Mouse (Mus musculus) embryonic facial prominence, embryonic 11.5 days (tissue): ENCODE data around the gene Hsf4. TPM values are rescaled to one million over a fixed set of nuclear protein-coding genes. Genes with fewer than 3 reads are reported as not detected.

Source experiments
- ATAC-seq: fragments of 200-750 bp; cut with Nextera tagmentation; replicated peaks from 2 replicates; pipeline ENCODE4 v1.8.0; 2017; ENCODE audit warnings: low read depth; ENCODE audit not compliant: insufficient number of reproducible peaks, low FRiP score, low TSS enrichment
- DNase-seq: peaks from one replicate; pipeline ENCODE4 v3.0.0-alpha.2; 2015; ENCODE audit warnings: low spot score
- H3K27ac ChIP-seq: fragments of 300-500 bp; sonication (generic); replicated peaks from 2 replicates; pipeline ENCODE4 v1.5.1; 2014; ENCODE audit warnings: mild to moderate bottlenecking, low read depth, low read length, control low read depth
- H3K27me3 ChIP-seq: fragments of 300-500 bp; sonication (generic); 2 replicates; pipeline ENCODE4 v1.6.1; 2014; ENCODE audit warnings: mild to moderate bottlenecking, low read length, moderate library complexity, mixed read lengths; ENCODE audit not compliant: control insufficient read depth, insufficient read depth
- H3K36me3 ChIP-seq: fragments of 300-500 bp; sonication (generic); replicated peaks from 2 replicates; pipeline ENCODE4 v1.6.1; 2014; ENCODE audit warnings: low read depth, mild to moderate bottlenecking, low read length, moderate library complexity, mixed read lengths; ENCODE audit not compliant: control insufficient read depth, insufficient read depth
- H3K4me1 ChIP-seq: fragments of 300-500 bp; sonication (generic); 2 replicates; pipeline ENCODE4 v1.6.1; 2014; ENCODE audit warnings: low read length, mixed read lengths; ENCODE audit not compliant: control insufficient read depth, insufficient read depth
- H3K4me2 ChIP-seq: fragments of 300-500 bp; sonication (generic); 2 replicates; pipeline ENCODE4 v1.6.1; 2014; ENCODE audit warnings: low read depth, mild to moderate bottlenecking, control low read depth, low read length, moderate library complexity
- H3K4me3 ChIP-seq: fragments of 300-500 bp; sonication (generic); 2 replicates; pipeline ENCODE4 v1.5.1; 2014; ENCODE audit warnings: low read depth, low read length, control low read depth
- H3K9ac ChIP-seq: fragments of 300-500 bp; sonication (generic); replicated peaks from 2 replicates; pipeline ENCODE4 v1.6.1; 2014; ENCODE audit warnings: mild to moderate bottlenecking, control low read depth, low read length
- H3K9me3 ChIP-seq: fragments of 300-500 bp; sonication (generic); replicated peaks from 2 replicates; pipeline ENCODE4 v1.6.1; 2016; ENCODE audit warnings: mild to moderate bottlenecking, low read length, inconsistent platforms, mixed read lengths; ENCODE audit not compliant: control insufficient read depth
- WGBS: fragments of 180-500 bp; shearing (Covaris S2); extraction: QIAGEN DNeasy Blood & Tissue Kit; methylation state at CpG from one replicate; pipeline ENCODE4 v1.1.7; 2014; 5-methylcytosine and 5-hydroxymethylcytosine counted together
- microRNA counts: library from miRNA; unstranded; fragments of <30 nt; microRNA quantifications from one replicate; lab custom pipeline; 2016
- microRNA-seq: library from miRNA; unstranded; fragments of <30 nt; microRNA quantifications from one replicate; pipeline ENCODE4, GENCODE M21; 2016; ENCODE audit warnings: borderline number of aligned reads
- polyA plus RNA-seq: library from polyadenylated mRNA; unstranded; fragments of >200 nt; fragmentation: Nextera tagmentation; extraction: Ambion mirVana; gene quantifications from 2 replicates; pipeline ENCODE4 v1.2.1, GENCODE M21; 2014

Gene Hsf4
- polyA plus RNA-seq, 1 experiment from 2014 or later = 0.13 TPM

DNA sequence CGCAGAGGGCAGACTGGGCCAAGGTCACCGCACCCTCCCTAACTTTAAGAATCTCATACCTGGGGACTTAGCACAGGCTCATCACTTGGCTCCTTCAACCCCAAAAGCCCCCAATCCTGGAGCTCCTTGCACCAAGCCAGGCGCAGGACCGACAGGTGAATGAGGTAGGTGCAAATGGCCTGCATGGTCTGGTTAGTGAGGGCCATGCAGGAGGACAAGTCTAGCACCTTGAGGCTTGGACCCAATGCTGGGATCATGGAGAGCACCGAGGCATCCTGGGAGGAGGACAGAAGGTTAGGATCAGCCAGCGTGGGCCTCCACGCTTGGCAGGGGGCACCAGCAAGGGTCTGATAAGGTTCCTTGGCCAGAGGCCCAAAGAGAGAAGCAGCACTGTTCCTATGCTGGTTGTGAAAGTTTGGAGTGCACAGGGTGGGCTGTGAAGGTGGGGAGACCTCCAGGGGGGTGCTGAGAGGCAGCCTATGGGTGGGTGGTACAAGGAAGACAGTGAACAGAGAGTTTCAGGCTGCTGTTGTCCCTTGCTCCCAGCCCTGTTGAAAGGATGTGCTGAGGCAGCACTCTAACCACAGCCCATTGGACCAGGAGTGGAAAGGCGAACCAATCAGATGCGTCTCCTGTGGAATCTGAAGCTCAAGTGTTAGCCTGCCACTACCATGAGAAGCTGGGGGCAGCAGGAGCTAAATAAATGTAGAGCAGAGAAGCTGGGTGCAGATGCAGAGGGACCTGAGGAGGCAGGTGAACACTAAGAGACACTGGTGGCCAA is 44.2 kb downstream of the Hsf4 start:
- ATAC-seq = no peak
- Histone ChIP-seq H3K4me2 (no peak overlapping the region), H3K9me3 (no peaks in the 10 kb centered on the region), H3K27ac (no peak overlapping the region), H3K4me1 (no peaks in the 10 kb centered on the region), H3K27me3 (no peaks in the 10 kb centered on the region), H3K36me3 (no peaks in the 10 kb centered on the region; the same call in 1 of the 2 replicates), H3K9ac (no peak overlapping the region), H3K4me3 (no peak overlapping the region)
- WGBS = 82% methylated on average over 9 of the region's 9 CpGs
- DNase-seq = no peak

DNA sequence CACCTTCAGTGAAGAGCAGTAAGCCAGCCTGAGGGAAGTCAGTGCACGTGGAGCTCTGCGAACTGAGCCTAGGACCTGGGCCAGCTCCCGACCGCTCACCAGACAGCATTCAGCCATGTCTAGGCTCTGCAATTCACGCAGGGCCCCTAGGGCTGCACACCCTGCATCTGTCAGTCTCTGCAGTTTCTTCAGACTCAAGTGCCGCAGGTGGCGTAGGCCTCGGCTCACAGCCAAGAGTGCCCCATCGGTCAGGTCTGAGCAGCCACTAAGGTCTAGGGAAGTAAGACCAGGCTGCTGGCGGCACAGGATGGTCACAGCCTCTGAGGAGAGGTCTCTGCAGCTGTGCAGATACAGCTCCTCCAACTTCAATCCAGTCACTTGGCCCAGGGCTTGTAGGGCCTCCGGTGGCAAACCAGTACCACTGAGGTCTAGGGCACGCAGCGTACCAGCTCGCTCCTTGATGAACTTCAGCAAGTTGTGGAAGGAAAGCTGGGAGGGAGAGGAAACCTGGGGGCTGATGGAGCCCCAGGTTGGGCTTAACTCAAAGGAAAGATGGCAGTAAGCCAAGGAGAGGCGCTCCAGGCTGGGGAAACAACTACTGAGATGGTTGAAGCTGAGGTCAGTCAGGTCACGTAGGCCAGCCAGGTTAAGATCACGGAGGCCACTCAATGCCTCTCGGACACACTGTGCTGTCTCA is 45.6 kb downstream of the Hsf4 start:
- DNase-seq (no peak), ATAC-seq (no peak; the same call in 1 of the 2 replicates)
- no peak overlapping the region for H3K9ac ChIP-seq
- WGBS = 85% methylated on average over 18 of the region's 18 CpGs
- no peak overlapping the region for H3K4me3 ChIP-seq
- H3K4me1 ChIP-seq = no peaks in the 10 kb centered on the region
- no peak overlapping the region for H3K27ac ChIP-seq
- no peaks in the 10 kb centered on the region for H3K9me3 ChIP-seq
- H3K27me3 ChIP-seq = no peaks in the 10 kb centered on the region
- H3K4me2 ChIP-seq = no peak overlapping the region
- no peaks in the 10 kb centered on the region; the same call in 1 of the 2 replicates for H3K36me3 ChIP-seq

DNA sequence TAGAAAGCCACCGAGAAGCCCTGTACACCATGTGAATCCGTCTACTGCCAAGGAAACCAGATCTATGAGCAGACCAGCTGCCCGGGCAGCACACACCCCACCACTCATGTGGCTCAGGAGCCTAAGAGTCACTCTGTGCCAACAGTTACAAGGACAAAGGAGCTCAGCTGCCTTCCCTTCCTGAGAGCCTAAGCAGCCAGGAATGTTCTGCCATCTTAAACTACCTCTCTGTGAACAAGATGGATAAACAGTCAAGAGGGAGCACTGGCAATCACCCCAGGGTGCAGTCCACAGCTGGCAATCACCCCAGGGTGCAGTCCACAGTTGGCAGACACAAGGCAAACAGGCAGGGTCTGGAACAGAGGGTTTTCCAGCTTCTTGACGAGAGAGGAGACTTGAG is 48.3 kb downstream of the Hsf4 start:
- DNase-seq (no peak), ATAC-seq (no peak)
- Histone ChIP-seq H3K9me3 (no peaks in the 10 kb centered on the region), H3K36me3 (no peaks in the 10 kb centered on the region; the same call in 1 of the 2 replicates), H3K9ac (no peak overlapping the region), H3K27ac (no peak overlapping the region), H3K4me3 (no peak overlapping the region), H3K4me2 (no peak overlapping the region), H3K4me1 (no peaks in the 10 kb centered on the region), H3K27me3 (no peaks in the 10 kb centered on the region)
- 83% methylated on average over 4 of the region's 4 CpGs for WGBS

GRCm38 (mm10) chr8:105318662-105319190 is 49.1 kb downstream of the Hsf4 start:
- ATAC-seq = no peak
- WGBS = 85% methylated on average over 11 of the region's 11 CpGs
- H3K36me3 ChIP-seq = no peaks in the 10 kb centered on the region; the same call in 1 of the 2 replicates

DNA sequence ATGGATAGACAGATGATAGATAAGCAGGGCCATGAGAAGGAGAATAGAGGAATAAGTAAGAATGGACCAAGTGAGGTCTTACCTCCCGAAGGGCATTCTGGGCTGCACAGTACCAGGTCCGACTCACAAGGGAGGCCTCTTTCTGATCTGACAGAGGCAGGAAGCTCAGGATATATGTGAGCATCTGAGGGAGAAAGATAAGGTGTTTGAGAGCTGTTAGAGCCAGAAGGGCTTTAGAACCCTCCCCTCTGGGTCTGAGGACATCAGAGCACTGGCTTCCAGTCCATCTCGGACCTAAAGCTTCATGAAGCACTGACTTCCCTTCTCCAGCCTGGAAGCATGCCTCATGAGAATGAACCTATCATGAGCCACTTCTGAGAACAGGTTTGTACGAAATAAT is 53.6 kb downstream of the Hsf4 start:
- Histone ChIP-seq H3K27me3 (no peaks in the 10 kb centered on the region), H3K4me1 (peaks cover 2% of the 10 kb centered on the region; the same call in 1 of the 2 replicates), H3K9ac (no peak overlapping the region), H3K36me3 (no peaks in the 10 kb centered on the region), H3K4me3 (no peak overlapping the region), H3K4me2 (no peak overlapping the region), H3K27ac (no peak overlapping the region), H3K9me3 (no peaks in the 10 kb centered on the region)
- ATAC-seq (no peak), DNase-seq (no peak)
- 94% methylated on average over 4 of the region's 4 CpGs for WGBS

More at GRCm38 (mm10) chr8:105318662-105319190, 49.1 kb downstream of the Hsf4 start:
- H3K27me3 ChIP-seq = no peaks in the 10 kb centered on the region
- H3K4me1 ChIP-seq = no peaks in the 10 kb centered on the region
- H3K4me3 ChIP-seq = no peak overlapping the region
- no peak for DNase-seq
- no peak overlapping the region for H3K9ac ChIP-seq
- H3K9me3 ChIP-seq = no peaks in the 10 kb centered on the region
- H3K4me2 ChIP-seq = no peak overlapping the region
- H3K27ac ChIP-seq = no peak overlapping the region

MicroRNAs within 50 kb of the gene (microRNA counts, 519-probe panel; counts per million panel counts)
- microRNA mmu-miR-328 (lab: Ali Mortazavi, UCI) = 2,729 counts per million, percentile 32 among the panel's probes with 10 or more counts

Small RNA genes within 50 kb of the gene (microRNA-seq; reads per million reads assigned to microRNA genes)
- not detected for gene Gm27320
- 209 reads per million, percentile 53 among the genes with 10 or more reads in this experiment for gene Mir328

Other genes starting within 250 kb of the Hsf4 start
- not detected in 2 replicates for gene Ces3a, start 221.2 kb upstream of the Hsf4 start, polyA plus RNA-seq
- not detected in 2 replicates for gene Ces3b, start 186.0 kb upstream of the Hsf4 start, polyA plus RNA-seq
- not detected in 2 replicates for gene Ces4a, start 138.0 kb upstream of the Hsf4 start, polyA plus RNA-seq
- 119 and 139 TPM in 2 replicates for gene Cbfb, start 99.1 kb upstream of the Hsf4 start, polyA plus RNA-seq
- 30.8 and 31.5 TPM in 2 replicates for gene D230025D16Rik, start 44.7 kb upstream of the Hsf4 start, polyA plus RNA-seq
- 2.3 and 3.3 TPM in 2 replicates for gene B3gnt9, start 14.6 kb upstream of the Hsf4 start, polyA plus RNA-seq
- gene Tradd, start 5.2 kb upstream of the Hsf4 start, polyA plus RNA-seq = 14.0 and 16.6 TPM in 2 replicates
- gene Fbxl8, start 5.2 kb upstream of the Hsf4 start, polyA plus RNA-seq = 1.2 and 2.0 TPM in 2 replicates
- gene Nol3, start 6.3 kb downstream of the Hsf4 start, polyA plus RNA-seq = 0.84 and 1.2 TPM in 2 replicates
- gene 4931428F04Rik, start 20.1 kb downstream of the Hsf4 start, polyA plus RNA-seq = 23.6 and 25.2 TPM in 2 replicates
- 7.2 and 8.2 TPM in 2 replicates for gene Exoc3l, start 26.3 kb downstream of the Hsf4 start, polyA plus RNA-seq
- gene E2f4, start 27.9 kb downstream of the Hsf4 start, polyA plus RNA-seq = 103 and 110 TPM in 2 replicates
- gene Elmo3, start 35.8 kb downstream of the Hsf4 start, polyA plus RNA-seq = 2.8 and 3.3 TPM in 2 replicates
- 0.83 and 0.98 TPM in 2 replicates for gene Lrrc29, start 56.5 kb downstream of the Hsf4 start, polyA plus RNA-seq
- 91.7 and 99.6 TPM in 2 replicates for gene Tmem208, start 56.6 kb downstream of the Hsf4 start, polyA plus RNA-seq
- gene Fhod1, start 78.2 kb downstream of the Hsf4 start, polyA plus RNA-seq = 1.8 and 2.6 TPM in 2 replicates
- 3.8 and 4.0 TPM in 2 replicates for gene Slc9a5, start 79.0 kb downstream of the Hsf4 start, polyA plus RNA-seq
- 0.28 and 0.29 TPM in 2 replicates for gene Plekhg4, start 103.5 kb downstream of the Hsf4 start, polyA plus RNA-seq
- gene Kctd19, start 143.7 kb downstream of the Hsf4 start, polyA plus RNA-seq = not detected in 2 replicates
- gene Lrrc36, start 143.8 kb downstream of the Hsf4 start, polyA plus RNA-seq = 0.39 and 0.49 TPM in 2 replicates
- 49.5 and 59.1 TPM in 2 replicates for gene Tppp3, start 201.7 kb downstream of the Hsf4 start, polyA plus RNA-seq
- 15.0 and 17.9 TPM in 2 replicates for gene Zdhhc1, start 227.1 kb downstream of the Hsf4 start, polyA plus RNA-seq
- gene Hsd11b2, start 249.0 kb downstream of the Hsf4 start, polyA plus RNA-seq = 11.9 and 12.6 TPM in 2 replicates